Mouse (Mus musculus) heart, postnatal 0 days (tissue): ENCODE data around the gene Lrrc8e. TPM values are rescaled to one million over a fixed set of nuclear protein-coding genes. Genes with fewer than 3 reads are reported as not detected.
"Not testable (repeated sequence)": the region's sequence is repeated elsewhere in the genome, so short reads cannot be mapped to it uniquely, and the experiment has no call there.

Source experiments
- ATAC-seq: fragments of 200-750 bp; cut with Nextera tagmentation; 2 replicates; pipeline ENCODE4 v1.8.0; 2017; ENCODE audit warnings: low read depth, moderate number of reproducible peaks, moderate library complexity; ENCODE audit not compliant: insufficient read depth
- DNase-seq: peaks from one replicate; pipeline ENCODE4 v3.0.0-alpha.2; 2016; ENCODE audit warnings: low spot score
- H3K27ac ChIP-seq: fragments of 300-500 bp; sonication (generic); 2 replicates; pipeline ENCODE4 v1.5.1; 2014; ENCODE audit warnings: low read depth, mild to moderate bottlenecking
- H3K27me3 ChIP-seq: fragments of 300-500 bp; sonication (generic); 2 replicates; pipeline ENCODE4 v1.6.1; 2014; ENCODE audit warnings: low read length, mixed read lengths; ENCODE audit not compliant: control insufficient read depth, insufficient read depth
- H3K36me3 ChIP-seq: fragments of 300-500 bp; sonication (generic); replicated peaks from 2 replicates; pipeline ENCODE4 v1.6.1; 2014; ENCODE audit warnings: low read length, mixed read lengths; ENCODE audit not compliant: control insufficient read depth, insufficient read depth
- H3K4me1 ChIP-seq: fragments of 300-500 bp; sonication (generic); 2 replicates; pipeline ENCODE4 v1.6.1; 2014; ENCODE audit warnings: antibody characterized with exemption; ENCODE audit not compliant: control insufficient read depth, insufficient read depth
- H3K4me2 ChIP-seq: fragments of 300-500 bp; sonication (generic); 2 replicates; pipeline ENCODE4 v1.6.1; 2014; ENCODE audit warnings: low read depth, mild to moderate bottlenecking, low read length, moderate library complexity
- H3K4me3 ChIP-seq: fragments of 300-500 bp; sonication (generic); 2 replicates; pipeline ENCODE4 v1.5.1; 2014; ENCODE audit warnings: low read depth, low read length
- H3K9ac ChIP-seq: fragments of 300-500 bp; sonication (generic); replicated peaks from 2 replicates; pipeline ENCODE4 v1.6.1; 2014; ENCODE audit warnings: low read depth, low read length, mixed read lengths
- H3K9me3 ChIP-seq: fragments of 300-500 bp; sonication (generic); replicated peaks from 2 replicates; pipeline ENCODE4 v1.6.1; 2016; ENCODE audit warnings: low read length; ENCODE audit not compliant: control insufficient read depth
- CTCF ChIP-seq: IDR thresholded peaks from 2 replicates; pipeline ENCODE4 v1.5.1; 2016; ENCODE audit warnings: antibody characterized with exemption, control low read depth, low read depth
- EP300 ChIP-seq: IDR thresholded peaks from 2 replicates; pipeline ENCODE4 v1.6.1; 2016; ENCODE audit warnings: antibody characterized with exemption, low read depth
- WGBS: fragments of 180-500 bp; shearing (Covaris S2); extraction: QIAGEN DNeasy Blood & Tissue Kit; methylation state at CpG from one replicate; pipeline ENCODE4 v1.1.7; 2014; 5-methylcytosine and 5-hydroxymethylcytosine counted together
- polyA plus RNA-seq: library from polyadenylated mRNA; unstranded; fragments of >200 nt; fragmentation: Nextera tagmentation; extraction: Ambion mirVana; gene quantifications from 2 replicates; pipeline ENCODE4 v1.2.1, GENCODE M21; 2015
- total RNA-seq: library from RNA; depleted of rRNA; stranded (reverse); fragments of >200 nt; gene quantifications from 2 replicates; pipeline ENCODE4 v1.2.3, GENCODE M21; 2014; ENCODE audit warnings: low replicate concordance

Gene Lrrc8e
- total and polyA plus RNA-seq, 2 experiments from 2014 or later = 0.08 TPM

DNA sequence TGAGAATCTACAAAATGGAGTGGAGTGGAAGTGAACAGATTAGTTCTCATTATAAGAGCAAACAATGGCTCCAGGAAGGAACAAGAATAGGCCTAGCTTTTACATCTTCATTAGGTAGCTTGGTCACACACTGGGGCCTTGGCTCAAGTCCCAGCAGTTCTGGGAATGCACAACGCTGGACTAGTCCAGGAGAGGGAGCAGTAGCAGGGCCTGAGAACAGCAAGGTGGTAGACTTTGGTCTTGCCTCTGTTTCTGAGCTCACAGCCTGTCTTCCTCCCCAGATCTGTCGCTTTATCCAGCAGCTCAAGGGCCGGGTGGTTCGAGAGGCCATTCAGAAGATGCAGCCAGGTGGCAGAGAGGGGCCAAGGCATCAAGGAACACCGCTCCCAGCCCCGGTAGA, 27.4 kb downstream of the Lrrc8e start:
- H3K27me3 ChIP-seq = no peaks in the 10 kb centered on the region
- TF ChIP-seq CTCF (peak; percentile 55), EP300 (no peak)
- 72% methylated on average over 6 of the region's 6 CpGs for WGBS
- peaks cover 20% of the 10 kb centered on the region for H3K36me3 ChIP-seq
- H3K27ac ChIP-seq = no peak overlapping the region
- peak overlapping the region; percentile 89 for H3K4me2 ChIP-seq
- H3K9ac ChIP-seq = no peak overlapping the region
- peaks cover 18% of the 10 kb centered on the region for H3K4me1 ChIP-seq
- H3K4me3 ChIP-seq = peak overlapping the region; percentile 84
- DNase-seq = peak; percentile 48
- no peak for ATAC-seq
- H3K9me3 ChIP-seq = no peaks in the 10 kb centered on the region

DNA sequence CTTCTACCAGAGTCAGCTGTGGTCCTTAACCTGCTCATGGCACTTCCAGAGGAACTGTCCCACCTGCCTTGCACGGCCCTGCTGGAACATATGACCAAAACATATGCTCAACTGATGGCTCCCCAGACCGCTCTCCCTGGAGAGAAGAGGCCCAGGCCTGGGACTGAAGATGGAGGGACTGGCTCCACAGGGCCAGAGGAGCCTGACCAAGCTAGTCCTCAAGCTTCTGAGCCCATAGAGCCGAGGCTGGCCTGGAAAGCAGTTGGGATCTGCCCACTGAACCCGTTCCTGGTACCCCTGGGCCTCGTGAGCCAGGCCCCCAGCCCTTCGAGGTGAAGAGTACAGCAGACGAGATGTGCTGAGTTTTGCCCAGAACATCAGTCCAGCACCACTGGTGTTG, 28.8 kb downstream of the Lrrc8e start:
- H3K36me3 ChIP-seq = peaks cover 29% of the 10 kb centered on the region
- H3K4me1 ChIP-seq = peaks cover 18% of the 10 kb centered on the region
- WGBS = 83% methylated on average over 7 of the region's 7 CpGs
- H3K4me2 ChIP-seq, H3K9me3 ChIP-seq, ATAC-seq, H3K27ac ChIP-seq, H3K9ac ChIP-seq, H3K4me3 ChIP-seq, H3K27me3 ChIP-seq, DNase-seq: not testable (repeated sequence)

DNA sequence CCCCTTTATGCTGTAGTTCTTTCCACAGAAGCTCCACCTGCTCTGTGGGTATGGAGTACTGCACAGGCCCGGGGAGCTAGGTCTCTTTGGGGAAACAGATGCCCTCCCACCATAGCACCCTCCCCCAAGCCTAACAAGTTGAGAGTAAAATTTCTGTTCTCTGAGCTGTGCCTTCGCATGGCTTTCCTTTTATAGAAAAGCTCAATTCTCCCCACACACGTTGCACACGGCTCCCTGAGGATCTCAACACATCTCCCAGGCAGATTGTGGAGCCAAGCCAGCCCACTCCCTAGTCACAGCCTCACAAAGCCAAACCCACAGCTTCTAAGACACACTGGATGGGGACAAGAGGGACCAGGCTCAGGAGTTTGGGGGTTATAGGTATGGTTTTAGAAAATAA, 30.3 kb downstream of the Lrrc8e start:
- Histone ChIP-seq H3K4me3 (no peak overlapping the region), H3K4me2 (no peak overlapping the region), H3K27me3 (no peaks in the 10 kb centered on the region), H3K36me3 (peaks cover 43% of the 10 kb centered on the region), H3K27ac (no peak overlapping the region), H3K9ac (no peak overlapping the region), H3K4me1 (peaks cover 18% of the 10 kb centered on the region), H3K9me3 (no peaks in the 10 kb centered on the region)
- no peak for TF ChIP-seq CTCF
- no peak for TF ChIP-seq EP300
- ATAC-seq (no peak), DNase-seq (no peak)
- WGBS = 35% methylated on average over 4 of the region's 4 CpGs

GRCm38 (mm10) chr8:4257350-4257749, 30.7 kb downstream of the Lrrc8e start:
- Histone ChIP-seq H3K36me3 (peaks cover 48% of the 10 kb centered on the region), H3K9me3 (no peaks in the 10 kb centered on the region), H3K27me3 (no peaks in the 10 kb centered on the region), H3K4me3 (no peak overlapping the region), H3K9ac (no peak overlapping the region), H3K4me2 (no peak overlapping the region), H3K4me1 (peaks cover 17% of the 10 kb centered on the region), H3K27ac (no peak overlapping the region)
- no peak for DNase-seq
- no peak for ATAC-seq
- 84% methylated on average over 4 of the region's 4 CpGs for WGBS
- TF ChIP-seq EP300 (no peak), CTCF (no peak)

DNA sequence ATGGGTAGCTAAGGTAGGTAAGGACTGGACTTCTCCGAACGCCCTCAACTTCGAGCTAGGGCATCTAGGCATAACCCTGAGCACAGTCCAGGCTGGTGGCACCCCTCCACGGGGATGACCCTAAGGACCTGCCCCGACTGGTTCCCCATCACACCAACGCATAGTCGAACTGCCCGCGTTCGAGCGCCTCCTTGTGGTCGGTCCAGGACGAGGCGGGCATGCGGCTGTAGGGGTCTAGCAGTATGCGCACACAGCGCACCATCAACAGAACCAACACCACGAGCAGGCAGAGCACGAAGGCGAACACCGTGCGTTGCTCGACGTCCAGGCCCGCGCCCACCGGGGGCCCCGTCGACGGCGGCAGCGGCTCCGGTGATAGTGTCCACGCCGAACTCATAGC, 31.6 kb downstream of the Lrrc8e start:
- Histone ChIP-seq H3K9ac (peak overlapping the region; percentile 62), H3K4me1 (peaks cover 14% of the 10 kb centered on the region), H3K27me3 (no peaks in the 10 kb centered on the region), H3K9me3 (no peaks in the 10 kb centered on the region), H3K4me3 (peak overlapping the region; percentile 66), H3K27ac (no peak overlapping the region), H3K4me2 (peak overlapping the region; percentile 97), H3K36me3 (peaks cover 57% of the 10 kb centered on the region)
- peak; percentile 77 for TF ChIP-seq CTCF
- no peak for TF ChIP-seq EP300
- ATAC-seq (peak; percentile 45), DNase-seq (peak; percentile 49)
- WGBS = 4% methylated on average over 35 of the region's 35 CpGs

- Histone ChIP-seq H3K9me3 (no peaks in the 10 kb centered on the region), H3K27ac (no peak overlapping the region), H3K4me2 (peak overlapping the region; percentile 97), H3K4me1 (peaks cover 11% of the 10 kb centered on the region), H3K36me3 (peaks cover 61% of the 10 kb centered on the region), H3K27me3 (no peaks in the 10 kb centered on the region), H3K4me3 (peak overlapping the region; percentile 66), H3K9ac (peak overlapping the region; percentile 62)
- ATAC-seq (peak; percentile 52), DNase-seq (no peak)
- TF ChIP-seq CTCF (no peak), EP300 (no peak)
- 1% methylated on average over 32 of the region's 32 CpGs for WGBS
Observed at GRCm38 (mm10) chr8:4258678-4259077, 32.1 kb downstream of the Lrrc8e start.
